Mouse (Mus musculus): ENCODE measurements at regions not wholly inside any gene's neighbourhood (a gene's known extent, or its start where the extent isn't known, plus 50 kb on each side); places are given as distances from the start of the nearest gene placed in this dataset.
A peak's percentile ranks its signal among the peaks of the same experiment; 100 is the strongest.

GRCm38 (mm10) chr15:41154551-41155151 is 1020.5 kb downstream of the 9330182O14Rik start:
- no peak for DNase-seq

DNA sequence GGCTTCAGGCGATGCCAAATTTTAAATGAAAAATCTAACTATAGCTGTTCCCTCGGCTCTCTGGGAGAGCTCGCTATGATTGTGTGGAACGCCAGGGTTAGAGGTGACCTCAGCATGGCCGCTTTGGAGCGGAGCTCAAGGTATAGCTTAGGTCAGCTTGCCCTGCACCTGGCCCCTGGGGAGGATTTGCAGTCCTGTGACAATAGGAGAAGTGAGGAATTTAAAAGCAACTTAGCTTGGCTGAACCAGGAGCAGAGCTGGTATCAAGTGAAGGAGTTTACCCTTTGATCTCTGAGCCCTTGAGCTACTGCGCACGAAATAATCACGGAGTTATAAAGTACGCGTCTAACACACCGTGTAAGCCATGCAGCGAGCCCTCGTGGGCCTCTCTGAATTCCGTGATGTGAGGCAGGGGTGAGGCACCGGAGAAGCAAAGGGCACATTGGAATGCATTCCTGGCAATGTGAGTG is 1021.0 kb downstream of the 9330182O14Rik start:
- DNase-seq, result peak; percentile 31

- no peak for DNase-seq
Measured at GRCm38 (mm10) chr15:41157802-41158201, 1023.6 kb downstream of the 9330182O14Rik start.

GRCm38 (mm10) chr15:41162268-41162667 is 1028.1 kb downstream of the 9330182O14Rik start:
- DNase-seq, result no peak

GRCm38 (mm10) chr15:41162793-41163192 is 1028.6 kb downstream of the 9330182O14Rik start:
- DNase-seq, result peak; percentile 41

GRCm38 (mm10) chr15:41163643-41164358 is 1029.6 kb downstream of the 9330182O14Rik start:
- DNase-seq, result peak; percentile 3

GRCm38 (mm10) chr15:41165534-41165933 is 1031.4 kb downstream of the 9330182O14Rik start:
- peak; percentile 21 for DNase-seq

DNA sequence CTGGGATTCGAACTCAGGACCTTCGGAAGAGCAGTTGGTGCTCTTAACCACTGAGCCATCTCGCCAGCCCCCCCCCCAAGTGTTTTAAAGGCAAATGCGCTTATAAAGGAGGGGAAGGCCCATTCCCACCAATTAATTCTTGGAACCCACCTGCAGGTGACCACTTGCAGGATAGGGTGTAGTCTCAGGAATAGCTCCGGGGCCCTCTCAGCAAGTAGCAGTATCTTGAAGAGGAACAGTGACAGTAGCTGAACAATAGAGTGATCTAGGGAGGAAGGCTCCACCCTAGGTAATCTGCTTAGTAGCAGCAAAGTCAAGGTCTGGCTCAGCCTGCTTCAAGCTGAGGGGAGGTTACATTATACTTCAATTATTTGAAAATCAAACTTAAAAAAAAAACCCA is 1056.6 kb downstream of the 9330182O14Rik start:
- no peak for DNase-seq

DNA sequence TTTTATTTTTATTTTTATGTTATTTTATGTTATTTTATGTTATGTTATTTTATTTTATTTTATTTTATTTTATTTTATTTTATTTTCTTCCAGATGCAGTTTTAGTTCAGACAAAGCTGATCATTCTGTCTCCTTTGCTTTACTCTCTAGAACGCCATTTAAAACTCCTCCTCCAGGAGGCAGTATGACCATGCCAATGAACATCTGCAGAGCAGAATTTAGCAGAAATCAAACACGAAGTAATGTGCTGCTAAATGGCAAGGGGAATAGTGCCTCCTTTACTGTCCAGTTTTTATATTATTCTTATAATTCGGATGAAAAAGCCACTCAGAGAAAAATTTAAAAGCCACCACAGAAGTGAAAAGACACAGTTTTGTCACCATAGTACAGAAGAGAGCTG is 1059.1 kb downstream of the 9330182O14Rik start:
- DNase-seq, result peak; percentile 43

GRCm38 (mm10) chr15:41223801-41224200 is 1089.6 kb downstream of the 9330182O14Rik start:
- no peak for DNase-seq

DNA sequence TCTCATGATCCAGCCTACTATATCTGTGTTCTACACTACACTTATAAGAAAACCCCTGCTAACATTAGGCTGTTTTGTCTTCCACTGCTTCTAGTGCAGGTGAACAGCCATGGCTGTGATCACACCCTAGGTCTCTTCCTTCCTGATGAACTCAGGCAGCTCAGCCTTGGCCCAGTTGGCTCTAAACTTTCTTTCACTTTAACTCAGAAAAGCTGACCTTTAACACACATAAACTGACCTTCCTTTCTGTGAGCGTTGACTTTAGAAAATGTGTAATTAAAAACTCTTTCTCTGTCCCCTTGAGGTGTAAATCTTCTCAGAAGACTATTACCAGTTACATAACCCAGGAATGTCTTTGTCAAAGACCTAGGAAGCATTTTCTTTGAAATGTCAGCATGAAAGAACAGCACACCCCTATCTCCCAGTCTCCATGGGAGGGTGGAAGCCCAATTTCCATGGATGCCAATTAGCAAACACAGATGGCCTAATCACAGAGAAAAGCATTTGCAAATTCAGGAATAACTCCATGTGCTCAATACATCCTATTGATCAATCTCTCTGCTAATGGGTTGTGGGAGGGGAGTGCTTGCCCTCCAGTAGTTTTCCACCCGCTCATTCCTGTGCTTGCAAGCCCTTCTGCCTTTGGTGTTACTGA is 1098.4 kb downstream of the 9330182O14Rik start:
- DNase-seq, result no peak

Data from kidney, adult 18-20 months (tissue).